Comparison of ENCODE assay signal across 27 mouse cellular contexts in genomic region chr1:115990204-115990603, GRCm38 (mm10).
DNase-seq lines count a peak whose midpoint lies in the region; ATAC-seq and TF ChIP-seq lines count a peak whose summit lies in the region.
"Had no signal": no experiment of that assay in that cellular context is flagged by ENCODE, and none has a peak within 500 bp of the region (broad histone marks: within the 10 kb centered on the region; RNA-seq: fewer than 3 reads in every experiment).

No protein-coding gene starts in this region.

- H3K4me1 ChIP-seq in kidney, embryonic 14.5 days (ENCODE audit: control insufficient read depth, insufficient read depth, low read length): no peaks in the 10 kb centered on the region
- no peaks in the 10 kb centered on the region for H3K4me1 ChIP-seq in liver, postnatal 0 days (ENCODE audit: insufficient read depth)
- H3K4me1 ChIP-seq in liver, embryonic 12.5 days: no peaks in the 10 kb centered on the region
- no peaks in the 10 kb centered on the region for H3K4me1 ChIP-seq in forebrain, embryonic 15.5 days
- H3K4me1 ChIP-seq: heart, embryonic 12.5 days; limb, embryonic 10.5 days; limb, embryonic 15.5 days; midbrain, embryonic 13.5 days; neural tube, embryonic 13.5 days had no signal

- TF ChIP-seq EP300 in liver, postnatal 0 days (IDR thresholded peaks at IDR 0.05; ENCODE audit: low read depth): no peak

- H3K9me3 ChIP-seq in kidney, embryonic 14.5 days (ENCODE audit: control insufficient read depth, low read length): no peaks in the 10 kb centered on the region
- H3K9me3 ChIP-seq in liver, postnatal 0 days (ENCODE audit: low read length): no peaks in the 10 kb centered on the region
- H3K9me3 ChIP-seq in liver, embryonic 12.5 days (replicated peaks): no peaks in the 10 kb centered on the region
- H3K9me3 ChIP-seq in forebrain, embryonic 15.5 days: no peaks in the 10 kb centered on the region
- H3K9me3 ChIP-seq: heart, embryonic 12.5 days; limb, embryonic 10.5 days; limb, embryonic 15.5 days; midbrain, embryonic 13.5 days; neural tube, embryonic 13.5 days had no signal

- no peaks in the 10 kb centered on the region for H3K36me3 ChIP-seq in kidney, embryonic 14.5 days (ENCODE audit: control insufficient read depth, insufficient read depth, low read length)
- H3K36me3 ChIP-seq in liver, postnatal 0 days (replicated peaks; ENCODE audit: insufficient read depth, low read length): no peaks in the 10 kb centered on the region
- H3K36me3 ChIP-seq in liver, embryonic 12.5 days: no peaks in the 10 kb centered on the region
- no peaks in the 10 kb centered on the region for H3K36me3 ChIP-seq in forebrain, embryonic 15.5 days
- H3K36me3 ChIP-seq: heart, embryonic 12.5 days; limb, embryonic 10.5 days; limb, embryonic 15.5 days; midbrain, embryonic 13.5 days; neural tube, embryonic 13.5 days had no signal

- TF ChIP-seq CTCF in liver, postnatal 0 days (IDR thresholded peaks at IDR 0.05; ENCODE audit: low read depth): no peak

- WGBS in kidney, embryonic 14.5 days: 72% methylated on average over 1 of the region's 1 CpGs
- 59% methylated on average over 1 of the region's 1 CpGs for WGBS in liver, postnatal 0 days (ENCODE audit: insufficient replicate concordance)
- 44% methylated on average over 1 of the region's 1 CpGs for WGBS in liver, embryonic 12.5 days (ENCODE audit: insufficient replicate concordance)
- WGBS in forebrain, embryonic 15.5 days: 73% methylated on average over 1 of the region's 1 CpGs

- no peak for ATAC-seq in kidney, embryonic 14.5 days (ENCODE audit: low FRiP score, low TSS enrichment)
- peak; percentile 92 for ATAC-seq in liver, postnatal 0 days
- no peak for ATAC-seq in liver, embryonic 12.5 days
- no peak for ATAC-seq in forebrain, embryonic 15.5 days (replicated peaks)
- ATAC-seq: forebrain, embryonic 14.5 days; midbrain, embryonic 13.5 days had no signal

- DNase-seq in adrenal gland, adult 2 months: peak; percentile 45
- no peak for DNase-seq in adrenal gland, postnatal 4 days (ENCODE audit: low spot score in 2 of 2)
- peak; percentile 5 to 26 for DNase-seq in kidney, adult 8-10 months
- no peak for DNase-seq in liver, postnatal 0 days
- peak; percentile 9 for DNase-seq in skeletal muscle tissue, adult 2 months (ENCODE audit: low read depth, low spot score)
- DNase-seq: cerebellum, adult 8-10 months; cerebellum, postnatal 25 days; heart, adult 2 months; layer of hippocampus, adult 9-11 months; lung, adult 2 months; lung, postnatal 10 days; retina, postnatal 1 day; right cerebral cortex, postnatal 25 days; spleen, adult 18-20 months; thymus, postnatal 14 days had no signal

- no peak overlapping the region for H3K4me3 ChIP-seq in kidney, embryonic 14.5 days (ENCODE audit: low read length)
- no peak overlapping the region for H3K4me3 ChIP-seq in liver, postnatal 0 days (ENCODE audit: low read depth, low read length)
- no peak overlapping the region for H3K4me3 ChIP-seq in liver, embryonic 12.5 days
- H3K4me3 ChIP-seq in forebrain, embryonic 15.5 days: no peak overlapping the region
- H3K4me3 ChIP-seq: heart, adult 2 months; heart, embryonic 12.5 days; limb, embryonic 10.5 days; limb, embryonic 15.5 days; midbrain, embryonic 13.5 days; neural tube, embryonic 13.5 days had no signal

- no peak overlapping the region for H3K9ac ChIP-seq in kidney, embryonic 14.5 days (ENCODE audit: low read depth, low read length)
- no peak overlapping the region for H3K9ac ChIP-seq in liver, postnatal 0 days (replicated peaks)
- no peak overlapping the region for H3K9ac ChIP-seq in liver, embryonic 12.5 days
- H3K9ac ChIP-seq in forebrain, embryonic 15.5 days (replicated peaks): no peak overlapping the region
- H3K9ac ChIP-seq: heart, embryonic 12.5 days; hindbrain, embryonic 14.5 days; limb, embryonic 15.5 days; midbrain, embryonic 13.5 days; neural tube, embryonic 13.5 days had no signal

- no peak overlapping the region for H3K4me2 ChIP-seq in kidney, embryonic 14.5 days (replicated peaks; ENCODE audit: low read depth, low read length)
- no peak overlapping the region for H3K4me2 ChIP-seq in liver, postnatal 0 days (ENCODE audit: low read depth, low read length)
- H3K4me2 ChIP-seq in liver, embryonic 12.5 days: no peak overlapping the region
- no peak overlapping the region for H3K4me2 ChIP-seq in forebrain, embryonic 15.5 days (replicated peaks)
- H3K4me2 ChIP-seq: heart, embryonic 12.5 days; hindbrain, embryonic 14.5 days; limb, embryonic 15.5 days; midbrain, embryonic 13.5 days; neural tube, embryonic 13.5 days had no signal

- H3K27me3 ChIP-seq in kidney, embryonic 14.5 days (ENCODE audit: control insufficient read depth, insufficient read depth, low read length): no peaks in the 10 kb centered on the region
- no peaks in the 10 kb centered on the region for H3K27me3 ChIP-seq in liver, postnatal 0 days (ENCODE audit: insufficient read depth, low read length)
- H3K27me3 ChIP-seq in liver, embryonic 12.5 days (replicated peaks): no peaks in the 10 kb centered on the region
- H3K27me3 ChIP-seq in forebrain, embryonic 15.5 days: no peaks in the 10 kb centered on the region
- H3K27me3 ChIP-seq: heart, embryonic 12.5 days; limb, embryonic 15.5 days; midbrain, embryonic 13.5 days; neural tube, embryonic 13.5 days had no signal

- H3K27ac ChIP-seq in kidney, embryonic 14.5 days (ENCODE audit: low read depth, low read length): no peak overlapping the region
- no peak overlapping the region for H3K27ac ChIP-seq in liver, postnatal 0 days (ENCODE audit: low read depth)
- no peak overlapping the region for H3K27ac ChIP-seq in liver, embryonic 12.5 days
- H3K27ac ChIP-seq in forebrain, embryonic 15.5 days (replicated peaks): no peak overlapping the region
- H3K27ac ChIP-seq: heart, adult 2 months; hindbrain, embryonic 14.5 days; kidney, postnatal 0 days; limb, embryonic 10.5 days; limb, embryonic 15.5 days; macrophage; midbrain, embryonic 13.5 days; neural tube, embryonic 13.5 days had no signal

Comparison
In these comparisons a context has a peak if more than half of its experiments do, and no peak if none do; other contexts are left out.
1. DNase-seq: peak in adrenal gland, adult 2 months (single experiment), kidney, adult 8-10 months (2 of 2) and skeletal muscle tissue, adult 2 months (single experiment); none in adrenal gland, postnatal 4 days (0 of 2) and liver, postnatal 0 days (single experiment).